Mouse (Mus musculus): ENCODE data around the gene Rnf215. TPM values are rescaled to one million over a fixed set of nuclear protein-coding genes. Genes with fewer than 3 reads are reported as not detected.
"Not testable (repeated sequence)": the region's sequence is repeated elsewhere in the genome, so short reads cannot be mapped to it uniquely, and the experiment has no call there.

Rnf215 gene
- polyA plus RNA-seq, 1 experiment from 2014 or later: 42.7 TPM

- no peak overlapping the region for H3K4me3 ChIP-seq
- H3K27me3 ChIP-seq: no peaks in the 10 kb centered on the region
- WGBS: 67% methylated on average over 3 of the region's 3 CpGs
- H3K36me3 ChIP-seq: no peaks in the 10 kb centered on the region
- ATAC-seq (ENCODE audit: low FRiP score): no peak
- no peak overlapping the region for H3K27ac ChIP-seq
- no peaks in the 10 kb centered on the region for H3K9me3 ChIP-seq (replicated peaks)
- H3K4me2 ChIP-seq (replicated peaks): no peak overlapping the region
- peaks cover 22% of the 10 kb centered on the region for H3K4me1 ChIP-seq
- no peak overlapping the region for H3K9ac ChIP-seq
These were observed 35.6 kb upstream of the Rnf215 start for GRCm38 (mm10) chr11:4099447-4099846.

- WGBS: 81% methylated on average over 5 of the region's 5 CpGs
- Histone ChIP-seq H3K36me3 (no peaks in the 10 kb centered on the region), H3K9ac (no peak overlapping the region), H3K4me3 (no peak overlapping the region), H3K4me1 (peaks cover 7% of the 10 kb centered on the region), H3K9me3 (replicated peaks) (no peaks in the 10 kb centered on the region), H3K27me3 (no peaks in the 10 kb centered on the region), H3K4me2 (replicated peaks) (no peak overlapping the region), H3K27ac (no peak overlapping the region)
- no peak for ATAC-seq (ENCODE audit: low FRiP score)
These were observed 33.2 kb upstream of the Rnf215 start for GRCm38 (mm10) chr11:4101851-4102250.

GRCm38 (mm10) chr11:4103522-4103921 lies 31.5 kb upstream of the Rnf215 start:
- H3K9me3 ChIP-seq (replicated peaks): no peaks in the 10 kb centered on the region
- no peak for ATAC-seq (ENCODE audit: low FRiP score)
- 85% methylated on average over 14 of the region's 14 CpGs for WGBS

GRCm38 (mm10) chr11:4104989-4105388 lies 30.0 kb upstream of the Rnf215 start:
- Histone ChIP-seq H3K9ac (no peak overlapping the region), H3K4me2 (replicated peaks) (no peak overlapping the region), H3K9me3 (replicated peaks) (no peaks in the 10 kb centered on the region), H3K27ac (no peak overlapping the region), H3K27me3 (no peaks in the 10 kb centered on the region), H3K4me1 (no peaks in the 10 kb centered on the region), H3K4me3 (no peak overlapping the region), H3K36me3 (peaks cover 9% of the 10 kb centered on the region; the same call in 1 of the 2 replicates)
- no peak for ATAC-seq (ENCODE audit: low FRiP score)
- WGBS: 87% methylated on average over 5 of the region's 5 CpGs

More at GRCm38 (mm10) chr11:4103522-4103921, 31.5 kb upstream of the Rnf215 start:
- no peak overlapping the region for H3K4me3 ChIP-seq
- no peak overlapping the region for H3K27ac ChIP-seq
- no peaks in the 10 kb centered on the region for H3K27me3 ChIP-seq
- H3K9ac ChIP-seq: no peak overlapping the region
- H3K4me2 ChIP-seq (replicated peaks): no peak overlapping the region
- no peaks in the 10 kb centered on the region for H3K4me1 ChIP-seq
- H3K36me3 ChIP-seq: peaks cover 5% of the 10 kb centered on the region; the same call in 1 of the 2 replicates

GRCm38 (mm10) chr11:4105444-4105843 lies 29.6 kb upstream of the Rnf215 start:
- H3K27me3 ChIP-seq: no peaks in the 10 kb centered on the region
- H3K4me1 ChIP-seq: no peaks in the 10 kb centered on the region
- no peak overlapping the region for H3K9ac ChIP-seq
- H3K27ac ChIP-seq: no peak overlapping the region
- H3K4me2 ChIP-seq (replicated peaks): no peak overlapping the region
- no peaks in the 10 kb centered on the region for H3K9me3 ChIP-seq (replicated peaks)
- peaks cover 12% of the 10 kb centered on the region; the same call in 1 of the 2 replicates for H3K36me3 ChIP-seq
- H3K4me3 ChIP-seq: no peak overlapping the region
- WGBS: 78% methylated on average over 6 of the region's 6 CpGs
- ATAC-seq (ENCODE audit: low FRiP score): no peak

DNA sequence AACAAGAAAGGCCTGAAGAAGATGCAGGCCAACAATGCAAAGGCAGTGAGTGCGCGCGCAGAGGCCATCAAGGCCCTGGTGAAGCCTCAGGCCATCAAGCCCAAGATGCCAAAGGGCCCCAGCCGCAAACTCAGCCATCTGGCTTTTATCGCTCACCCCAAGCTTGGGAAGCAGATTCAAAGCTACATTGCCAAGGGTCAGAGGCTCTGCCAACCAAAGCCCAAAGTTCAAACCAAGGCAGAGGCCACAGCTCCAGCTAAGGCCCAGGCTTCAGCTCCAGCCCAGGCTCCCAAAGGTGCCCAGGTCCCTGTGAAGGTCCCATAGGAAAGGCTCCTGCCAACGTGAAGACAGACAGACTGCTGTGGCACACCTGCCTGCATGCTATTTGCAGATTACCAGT lies 27.1 kb upstream of the Rnf215 start:
- not testable (repeated sequence) for H3K4me3 ChIP-seq; H3K4me2 ChIP-seq (replicated peaks); H3K9ac ChIP-seq; ATAC-seq (ENCODE audit: low FRiP score); H3K27me3 ChIP-seq; H3K9me3 ChIP-seq (replicated peaks); H3K4me1 ChIP-seq; H3K27ac ChIP-seq
- WGBS: 92% methylated on average over 6 of the region's 6 CpGs
- H3K36me3 ChIP-seq: peaks cover 14% of the 10 kb centered on the region; the same call in 1 of the 2 replicates

DNA sequence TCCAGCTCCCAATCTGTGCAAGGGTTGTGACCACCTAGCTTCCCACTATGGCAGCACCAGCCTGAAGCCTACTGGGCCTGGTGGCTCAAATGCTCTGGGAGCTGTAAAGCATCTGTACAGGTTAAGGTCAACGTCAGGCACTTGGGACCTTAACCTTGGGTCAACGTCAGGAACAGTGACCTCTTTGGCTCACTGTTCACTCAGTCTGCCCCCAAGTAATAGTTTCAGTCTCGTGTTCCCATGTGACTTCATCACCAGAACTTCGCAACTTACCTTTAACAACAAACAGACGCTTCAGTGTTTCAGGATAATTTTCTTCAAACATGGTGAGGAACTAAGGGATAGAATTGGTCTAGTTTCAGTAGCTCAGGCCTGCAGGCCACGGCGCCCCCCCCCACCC lies 26.3 kb upstream of the Rnf215 start:
- Histone ChIP-seq H3K27me3 (no peaks in the 10 kb centered on the region), H3K27ac (no peak overlapping the region), H3K36me3 (peaks cover 14% of the 10 kb centered on the region; the same call in 1 of the 2 replicates), H3K4me2 (replicated peaks) (no peak overlapping the region), H3K4me1 (no peaks in the 10 kb centered on the region), H3K9ac (no peak overlapping the region), H3K9me3 (replicated peaks) (no peaks in the 10 kb centered on the region), H3K4me3 (no peak overlapping the region)
- WGBS: 79% methylated on average over 7 of the region's 7 CpGs
- ATAC-seq (ENCODE audit: low FRiP score): no peak

- Histone ChIP-seq H3K4me3 (no peak overlapping the region), H3K27me3 (peaks cover 4% of the 10 kb centered on the region; the same call in 1 of the 2 replicates), H3K9ac (no peak overlapping the region), H3K4me1 (no peaks in the 10 kb centered on the region), H3K36me3 (peaks cover 14% of the 10 kb centered on the region; the same call in 1 of the 2 replicates), H3K27ac (no peak overlapping the region), H3K4me2 (replicated peaks) (no peak overlapping the region), H3K9me3 (replicated peaks) (no peaks in the 10 kb centered on the region)
- WGBS: 92% methylated on average over 4 of the region's 4 CpGs
- ATAC-seq (ENCODE audit: low FRiP score): no peak
These were observed 23.0 kb upstream of the Rnf215 start for GRCm38 (mm10) chr11:4112033-4112432.

DNA sequence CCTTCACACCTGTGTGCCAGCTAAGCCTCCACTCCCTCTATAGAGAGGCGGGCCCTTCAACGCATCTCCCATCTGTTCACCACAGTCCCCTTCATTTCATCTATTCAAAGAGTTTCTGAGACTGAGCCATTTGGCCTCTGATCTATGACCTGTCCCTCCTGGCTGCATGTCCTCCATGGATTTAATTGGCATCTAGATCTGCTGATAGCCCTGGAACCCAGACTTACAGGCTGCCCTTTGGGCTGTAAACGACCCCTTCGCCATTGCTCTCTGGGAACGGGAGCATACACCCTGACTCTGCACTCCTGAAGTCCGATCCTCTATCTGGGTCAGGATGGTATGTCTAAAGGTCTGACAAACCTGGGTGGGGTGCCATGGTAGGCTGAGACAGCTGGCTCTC lies 22.1 kb upstream of the Rnf215 start:
- Histone ChIP-seq H3K27ac (no peak overlapping the region), H3K9me3 (replicated peaks) (no peaks in the 10 kb centered on the region), H3K4me2 (replicated peaks) (no peak overlapping the region), H3K27me3 (peaks cover 12% of the 10 kb centered on the region), H3K4me1 (peaks cover 7% of the 10 kb centered on the region; the same call in 1 of the 2 replicates), H3K9ac (no peak overlapping the region), H3K4me3 (no peak overlapping the region), H3K36me3 (peaks cover 14% of the 10 kb centered on the region; the same call in 1 of the 2 replicates)
- 84% methylated on average over 6 of the region's 6 CpGs for WGBS
- no peak for ATAC-seq (ENCODE audit: low FRiP score)

DNA sequence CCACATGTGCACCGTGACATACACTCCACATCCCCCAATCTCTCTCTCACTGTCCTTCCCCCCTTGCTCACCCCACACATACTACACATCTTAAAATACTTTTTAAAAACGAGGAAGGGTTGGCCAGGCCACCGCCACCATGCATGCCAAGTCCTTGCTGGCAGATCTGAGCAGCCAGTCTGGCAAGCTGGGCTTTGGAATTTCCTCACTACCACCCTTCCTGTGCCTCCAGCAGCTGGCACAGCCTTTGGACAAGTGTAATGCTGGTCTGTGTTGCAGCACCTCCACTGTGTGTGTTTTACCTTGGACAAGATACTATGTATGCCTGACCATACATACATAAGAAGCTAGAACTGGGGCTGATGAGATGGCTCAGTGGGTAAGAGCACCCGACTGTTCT lies 21.5 kb upstream of the Rnf215 start:
- peaks cover 12% of the 10 kb centered on the region for H3K27me3 ChIP-seq
- H3K4me3 ChIP-seq: no peak overlapping the region
- WGBS: 89% methylated on average over 4 of the region's 4 CpGs
- H3K4me2 ChIP-seq (replicated peaks): no peak overlapping the region
- H3K9me3 ChIP-seq (replicated peaks): no peaks in the 10 kb centered on the region
- no peak overlapping the region for H3K27ac ChIP-seq
- peaks cover 9% of the 10 kb centered on the region; the same call in 1 of the 2 replicates for H3K36me3 ChIP-seq
- no peak for ATAC-seq (ENCODE audit: low FRiP score)
- H3K9ac ChIP-seq: no peak overlapping the region
- H3K4me1 ChIP-seq: peaks cover 12% of the 10 kb centered on the region; the same call in 1 of the 2 replicates

DNA sequence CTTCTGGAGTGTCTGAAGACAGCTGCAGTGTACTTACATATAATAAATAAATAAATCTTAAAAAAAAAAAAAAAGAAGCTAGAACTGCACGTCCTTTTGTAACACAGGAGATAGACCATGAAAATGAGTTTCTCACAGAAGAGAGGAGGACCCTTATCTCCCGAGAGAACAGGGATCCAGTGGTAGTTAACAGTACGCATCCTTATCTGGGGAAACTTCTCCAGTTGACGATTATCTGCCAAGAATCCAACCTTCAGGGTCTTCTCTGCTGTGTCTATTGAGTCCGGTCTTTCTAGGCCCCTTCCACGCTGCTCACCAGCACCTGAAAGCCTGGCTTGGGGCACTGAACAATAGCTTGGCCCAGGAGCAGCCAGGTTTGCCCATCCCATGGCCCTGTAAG lies 21.0 kb upstream of the Rnf215 start:
- H3K4me1 ChIP-seq: peaks cover 15% of the 10 kb centered on the region; the same call in 1 of the 2 replicates
- H3K36me3 ChIP-seq: 0 out of 2 replicates have a peak, but pooled peaks cover 6% of the 10 kb centered on the region
- H3K27ac ChIP-seq: no peak overlapping the region
- no peak overlapping the region for H3K4me3 ChIP-seq
- WGBS: 88% methylated on average over 6 of the region's 6 CpGs
- H3K9me3 ChIP-seq (replicated peaks): no peaks in the 10 kb centered on the region
- peaks cover 17% of the 10 kb centered on the region for H3K27me3 ChIP-seq
- H3K4me2 ChIP-seq (replicated peaks): no peak overlapping the region
- no peak for ATAC-seq (ENCODE audit: low FRiP score)
- H3K9ac ChIP-seq: no peak overlapping the region

DNA sequence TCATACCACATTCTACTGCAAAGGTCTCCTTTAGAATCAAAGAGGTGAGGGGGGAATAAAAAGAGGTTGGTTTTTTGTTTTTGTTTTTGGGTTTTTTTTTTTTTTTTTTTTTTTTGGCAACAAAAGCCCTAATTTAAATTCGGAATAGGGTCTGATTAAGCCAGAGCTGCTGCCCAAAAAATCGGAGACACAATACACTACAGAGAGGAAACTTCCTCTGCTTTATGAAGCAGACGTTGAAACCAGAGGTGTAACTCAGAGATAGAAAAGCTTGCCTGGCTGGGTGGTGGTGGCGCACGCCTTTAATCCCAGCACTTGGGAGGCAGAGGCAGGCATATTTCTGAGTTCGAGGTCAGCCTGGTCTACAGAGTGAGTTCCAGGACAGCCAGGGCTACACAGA lies 20.5 kb upstream of the Rnf215 start:
- not testable (repeated sequence) for H3K4me2 ChIP-seq (replicated peaks); H3K9ac ChIP-seq; H3K9me3 ChIP-seq (replicated peaks); H3K36me3 ChIP-seq; H3K4me3 ChIP-seq; H3K27ac ChIP-seq; ATAC-seq (ENCODE audit: low FRiP score)
- Histone ChIP-seq H3K4me1 (peaks cover 15% of the 10 kb centered on the region; the same call in 1 of the 2 replicates), H3K27me3 (peaks cover 21% of the 10 kb centered on the region)
- 81% methylated on average over 6 of the region's 6 CpGs for WGBS

- no peak for ATAC-seq (ENCODE audit: low FRiP score)
- no peak overlapping the region for H3K4me2 ChIP-seq (replicated peaks)
- no peaks in the 10 kb centered on the region for H3K9me3 ChIP-seq (replicated peaks)
- H3K4me3 ChIP-seq: no peak overlapping the region
- H3K36me3 ChIP-seq: 0 out of 2 replicates have a peak, but pooled peaks cover 2% of the 10 kb centered on the region
- 89% methylated on average over 4 of the region's 4 CpGs for WGBS
- H3K4me1 ChIP-seq: peaks cover 15% of the 10 kb centered on the region; the same call in 1 of the 2 replicates
- peaks cover 29% of the 10 kb centered on the region for H3K27me3 ChIP-seq
- no peak overlapping the region for H3K27ac ChIP-seq
- H3K9ac ChIP-seq: no peak overlapping the region
These were observed 19.6 kb upstream of the Rnf215 start for GRCm38 (mm10) chr11:4115407-4115806.
